Mouse (Mus musculus): ENCODE measurements around the gene Cfdp1. TPM values are rescaled to one million over a fixed set of nuclear protein-coding genes. Genes with fewer than 3 reads are reported as not detected.

Gene Cfdp1
- total RNA-seq, 2 experiments from 2014 or later: 76.0 to 81.3 TPM

DNA sequence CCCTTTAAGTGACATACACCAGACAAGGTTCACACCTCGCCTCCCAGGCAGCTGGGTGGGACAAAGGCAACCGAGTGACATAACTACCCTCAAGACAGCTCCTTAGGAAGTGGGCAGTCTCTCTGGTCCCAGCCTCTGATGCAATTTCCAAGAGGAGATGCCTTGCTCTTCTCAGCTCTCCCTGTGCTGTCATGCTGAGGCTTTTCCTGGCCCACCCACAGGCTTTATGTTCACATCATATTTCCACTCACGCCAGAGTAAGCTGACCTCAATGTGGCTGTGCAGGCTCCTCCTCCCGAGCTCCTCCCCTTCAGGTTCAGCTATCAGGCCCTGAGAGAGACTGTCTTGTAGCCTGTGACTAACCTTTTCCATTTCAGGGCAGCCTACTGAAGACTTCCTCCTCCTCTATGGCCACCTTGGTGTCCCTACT is 134.0 kb downstream of the Cfdp1 start:
- DNase-seq (ENCODE audit: low spot score in 2 of 2): no peak

- no peak for DNase-seq (ENCODE audit: low spot score in 2 of 2)
Measured at GRCm38 (mm10) chr8:111718937-111719336, 135.2 kb downstream of the Cfdp1 start.

Other genes with a start within 250 kb of the Cfdp1 start
- gene Ldhd, start 223.9 kb downstream of the Cfdp1 start, total RNA-seq (2021): 1 to 10 TPM; 4.6 to 6.2 TPM
- 10 to 100 TPM; 21.2 to 22.7 TPM for gene Zfp1, start 210.9 kb downstream of the Cfdp1 start, total RNA-seq (2021)
- not detected for gene Ctrb1, start 163.3 kb downstream of the Cfdp1 start, total RNA-seq (2021)
- 10 to 100 TPM; 66.5 to 73.8 TPM for gene Bcar1, start 110.5 kb downstream of the Cfdp1 start, total RNA-seq (2021)
- gene Tmem170, start 22.5 kb upstream of the Cfdp1 start, total RNA-seq (2021): 1 to 10 TPM; 3.5 to 4.4 TPM
- under 1 TPM; 0.44 to 0.95 TPM for gene Chst5, start 56.2 kb upstream of the Cfdp1 start, total RNA-seq (2021)
- 1 to 10 TPM; 9.6 to 9.9 TPM for gene Tmem231, start 79.6 kb upstream of the Cfdp1 start, total RNA-seq (2021)
- gene Gabarapl2, start 86.4 kb upstream of the Cfdp1 start, total RNA-seq (2021): 100 to 1,000 TPM; 219 to 221 TPM
- 1 to 10 TPM; 4.3 to 5.2 TPM for gene Adat1, start 138.0 kb upstream of the Cfdp1 start, total RNA-seq (2021)
- 10 to 100 TPM; 79.8 to 83.9 TPM for gene Kars, start 157.0 kb upstream of the Cfdp1 start, total RNA-seq (2021)
- gene Terf2ip, start 157.1 kb upstream of the Cfdp1 start, total RNA-seq (2021): 10 to 100 TPM; 35.9 to 37.2 TPM
- under 1 TPM in 1 of 2 experiments, not detected in 1; 0.30 TPM for gene Gm6793, start 160.7 kb upstream of the Cfdp1 start, total RNA-seq (2021)

All from layer of hippocampus, postnatal 14 days (tissue).